Mouse (Mus musculus) testis, postnatal 10 days (tissue): Measurements from ENCODE around the gene Arsa.
A peak's percentile ranks its signal among the peaks of the same experiment; 100 is the strongest.

Source experiments
- DNase-seq: peaks from one replicate; pipeline ENCODE4 v3.0.0; 2021; ENCODE audit warnings: low spot score

Gene Arsa

DNA sequence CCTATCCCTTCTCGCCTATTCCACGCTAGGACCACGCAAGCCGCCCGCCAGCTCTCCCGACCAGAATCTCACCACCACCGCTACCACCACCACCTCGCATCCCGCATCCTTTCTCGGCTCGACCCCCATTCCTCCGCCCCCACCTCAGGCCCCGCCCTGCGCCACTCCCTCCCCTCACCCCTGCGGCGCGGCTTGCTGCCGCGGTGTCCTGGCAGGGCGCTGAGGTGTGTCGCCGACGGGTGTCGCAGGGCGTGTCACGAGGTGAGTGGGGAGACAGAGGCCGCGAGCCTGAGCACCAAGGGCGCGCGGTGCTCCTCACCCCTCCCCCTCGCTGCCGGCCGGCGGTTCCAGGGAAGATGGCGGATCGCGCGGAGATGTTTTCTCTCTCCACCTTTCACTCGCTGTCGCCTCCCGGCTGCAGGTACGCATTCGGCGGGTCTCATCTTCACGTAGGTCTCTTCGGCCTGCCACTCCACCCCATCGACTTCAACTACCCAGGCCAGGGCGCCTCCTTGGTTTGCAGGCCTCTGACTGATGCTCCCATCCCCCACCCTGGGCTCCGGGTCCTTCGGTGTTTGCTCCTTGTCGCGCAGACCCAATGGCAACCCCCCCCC lies 23.3 kb downstream of the Arsa start, which contains the start of gene Mapk8ip2:
Gene Mapk8ip2 (plus strand): TSS at position 49 of the 614 bp plus-strand sequence.
- no peak for DNase-seq

DNA sequence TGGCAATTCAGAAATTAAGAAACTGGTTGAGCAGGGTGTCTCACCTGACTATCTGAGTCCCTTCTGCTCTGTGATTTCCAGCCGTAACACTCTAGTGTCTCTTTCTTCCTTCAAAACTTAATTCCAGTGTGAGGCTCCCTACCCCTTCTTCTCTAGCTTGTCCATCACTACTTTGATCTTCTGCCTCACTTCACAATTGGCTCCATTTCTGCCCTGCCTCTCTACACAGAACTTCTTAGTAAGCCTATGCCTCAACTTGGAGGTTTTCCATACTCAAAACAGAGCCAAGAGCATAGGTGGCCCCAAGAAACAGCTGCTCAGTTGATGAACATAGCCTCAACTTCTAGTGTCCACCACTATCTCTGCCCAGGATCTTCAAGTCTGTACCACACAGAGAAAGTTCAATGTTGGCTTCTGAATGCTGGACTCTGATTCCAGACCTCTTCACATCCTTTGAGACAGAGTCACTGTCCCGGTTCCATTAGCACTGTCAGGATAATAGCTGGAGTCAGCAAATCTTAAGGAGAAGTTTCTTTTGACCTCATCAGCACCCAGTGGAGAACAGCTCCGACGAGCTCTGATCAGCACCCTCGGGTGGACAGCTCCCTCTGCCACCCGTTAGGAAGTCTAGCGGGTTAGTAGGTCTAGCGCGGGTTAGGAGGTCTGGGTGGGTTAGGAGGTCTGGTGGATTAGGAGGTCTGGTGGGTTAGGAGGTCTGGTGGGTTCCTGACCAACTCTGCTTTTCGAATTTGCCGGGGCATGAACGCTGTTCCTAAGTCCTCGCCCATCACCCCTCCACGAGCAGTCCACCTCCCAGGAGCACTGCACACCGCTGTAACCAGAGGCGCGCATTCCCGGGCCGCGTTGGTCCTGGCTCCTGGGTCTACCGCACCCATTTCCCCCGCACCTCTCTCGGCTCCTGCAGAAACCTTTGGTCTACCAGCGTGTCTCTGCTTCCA lies 24.0 kb downstream of the Arsa start:
- DNase-seq, result peak; percentile 85

DNA sequence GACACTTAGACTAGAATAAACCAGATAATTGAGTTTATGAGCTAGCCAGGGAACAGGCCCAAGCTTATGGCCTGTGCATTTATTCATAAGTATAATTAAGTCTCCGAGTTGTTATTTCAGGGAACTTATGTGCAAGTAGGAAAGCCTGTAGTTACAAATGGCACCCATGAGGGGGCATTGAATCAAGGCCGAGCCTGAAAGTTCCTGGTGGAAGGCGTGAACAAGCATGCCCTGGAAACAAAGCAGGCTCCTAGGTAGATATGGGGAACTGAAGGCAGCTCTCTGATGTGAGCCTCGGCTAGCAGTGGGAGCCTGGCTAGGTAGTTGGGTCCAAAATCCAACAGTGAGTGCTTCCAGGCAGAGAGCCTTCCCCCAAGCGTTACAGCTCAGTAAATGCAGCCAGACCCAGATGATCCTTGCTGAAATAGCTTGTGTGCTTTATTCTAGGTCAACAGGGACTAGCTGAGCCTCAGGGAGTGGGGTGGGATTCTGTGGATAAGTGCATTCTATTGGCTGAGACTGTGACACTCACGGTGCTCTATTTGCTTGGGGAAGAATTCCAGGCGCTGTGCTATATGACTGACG lies 34.6 kb downstream of the Arsa start:
- DNase-seq, result no peak

DNA sequence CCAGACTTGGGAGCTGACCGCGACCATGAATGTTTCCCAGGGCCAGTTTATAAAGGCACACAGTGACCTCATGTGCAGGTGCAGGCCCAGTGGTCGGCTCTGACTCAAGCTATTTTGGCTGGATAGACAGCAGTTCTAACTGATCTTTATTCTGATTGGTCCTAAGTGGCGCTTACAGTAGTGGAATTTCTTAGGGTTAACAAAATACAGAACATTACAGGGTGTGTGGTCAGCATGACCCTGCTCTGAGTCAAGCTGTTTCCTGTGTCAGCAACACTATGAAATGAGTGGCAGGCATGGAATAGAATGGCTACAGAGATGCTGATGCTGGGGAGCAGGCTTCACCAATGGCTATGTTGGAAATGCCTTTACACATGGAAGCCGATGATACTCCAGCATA lies 41.3 kb downstream of the Arsa start:
- DNase-seq, result no peak

DNA sequence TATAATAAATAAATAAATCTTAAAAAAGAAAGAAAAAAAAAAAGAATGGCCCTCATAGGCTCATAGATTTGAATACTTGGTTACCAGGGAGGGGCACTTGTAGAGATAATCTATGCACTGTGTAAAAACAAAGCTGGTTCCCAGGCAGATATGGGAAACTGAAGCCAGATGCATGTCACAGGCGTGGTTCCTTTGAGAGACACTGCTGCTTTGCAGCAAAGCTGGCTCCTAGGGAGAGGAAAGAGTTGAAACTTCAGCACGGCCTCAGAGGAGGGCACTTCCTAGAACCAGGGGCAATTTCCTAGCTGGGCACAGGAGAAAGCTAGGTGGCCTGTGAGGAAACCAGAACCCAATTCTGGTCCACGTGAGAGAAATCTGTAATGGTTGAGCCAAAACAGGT lies 43.1 kb downstream of the Arsa start:
- no peak for DNase-seq

DNA sequence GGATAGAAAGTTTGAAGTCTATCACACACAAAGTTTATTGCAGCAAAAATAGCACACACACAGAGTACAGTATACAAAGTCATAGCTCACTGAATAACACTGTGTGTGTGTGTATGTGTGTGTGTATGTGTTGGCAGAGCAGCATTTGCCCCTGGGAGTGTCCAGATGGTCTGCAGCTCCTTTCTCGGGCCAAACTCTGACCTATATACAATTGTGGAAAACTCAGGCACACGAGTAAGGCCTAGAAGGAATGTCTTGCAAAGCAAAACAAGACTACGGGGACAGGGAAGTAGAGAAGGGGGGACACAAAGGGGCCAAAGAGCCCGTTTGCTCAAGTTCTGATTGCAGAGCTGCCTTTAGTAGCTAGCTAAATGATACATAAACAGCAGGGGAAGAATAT lies 44.3 kb downstream of the Arsa start:
- no peak for DNase-seq

DNA sequence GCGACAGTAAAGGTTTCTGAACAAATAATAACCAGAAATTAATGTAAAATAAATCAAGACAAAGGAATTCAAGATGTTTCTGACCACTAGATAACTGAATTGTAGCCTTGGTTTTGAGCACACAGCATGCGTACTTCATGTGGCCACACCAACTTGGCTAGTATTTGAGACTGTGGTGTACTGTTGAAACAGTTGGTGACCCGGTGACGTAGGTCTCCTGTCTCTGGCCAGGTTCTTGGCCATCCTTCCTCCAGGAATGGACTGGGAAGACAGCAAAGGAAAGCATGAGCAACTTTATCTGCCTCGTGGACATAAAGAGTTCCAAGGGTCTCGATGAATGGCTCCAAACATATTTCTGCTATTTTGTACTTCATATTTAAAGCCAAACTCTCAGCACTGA lies 45.4 kb downstream of the Arsa start:
- no peak for DNase-seq

DNA sequence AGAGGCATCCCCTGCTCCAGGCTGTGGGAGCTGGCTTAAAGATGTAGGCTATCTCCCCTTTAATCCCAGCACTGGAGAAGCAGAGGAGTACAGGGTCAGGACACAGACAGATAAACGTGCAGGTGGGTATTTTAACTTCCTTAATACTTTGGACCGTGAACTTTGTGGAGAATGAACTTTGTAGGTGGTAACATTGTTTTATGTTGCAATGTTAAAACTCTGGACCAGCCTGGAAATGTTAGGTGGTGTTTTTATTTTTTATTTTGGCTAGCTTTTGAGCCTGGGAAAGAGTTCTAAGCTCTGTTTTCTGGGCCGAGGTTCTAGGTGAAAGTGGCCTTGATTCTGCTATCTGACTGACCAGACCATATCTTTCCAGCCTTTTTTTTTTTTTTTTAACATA lies 46.0 kb downstream of the Arsa start:
- DNase-seq, result no peak

DNA sequence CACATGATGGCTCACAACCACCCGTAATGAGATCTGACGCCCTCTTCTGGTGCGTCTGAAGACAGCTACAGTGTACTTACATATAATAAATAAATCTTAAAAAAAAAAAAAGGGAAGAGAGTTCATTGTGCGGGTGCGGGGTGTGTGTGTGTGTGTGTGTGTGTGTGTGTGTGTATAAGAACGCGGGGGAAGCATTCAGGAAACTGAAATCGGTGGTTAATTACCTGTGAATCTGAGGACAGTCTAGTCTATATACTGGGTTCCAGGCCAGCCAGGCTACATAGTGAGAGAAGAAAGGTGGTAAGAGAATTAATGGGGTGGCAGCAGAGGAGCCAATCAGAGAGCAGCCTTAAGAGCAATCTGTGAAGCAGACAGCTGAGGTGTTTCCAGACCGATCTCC lies 46.5 kb downstream of the Arsa start:
- peak; percentile 32 for DNase-seq

DNA sequence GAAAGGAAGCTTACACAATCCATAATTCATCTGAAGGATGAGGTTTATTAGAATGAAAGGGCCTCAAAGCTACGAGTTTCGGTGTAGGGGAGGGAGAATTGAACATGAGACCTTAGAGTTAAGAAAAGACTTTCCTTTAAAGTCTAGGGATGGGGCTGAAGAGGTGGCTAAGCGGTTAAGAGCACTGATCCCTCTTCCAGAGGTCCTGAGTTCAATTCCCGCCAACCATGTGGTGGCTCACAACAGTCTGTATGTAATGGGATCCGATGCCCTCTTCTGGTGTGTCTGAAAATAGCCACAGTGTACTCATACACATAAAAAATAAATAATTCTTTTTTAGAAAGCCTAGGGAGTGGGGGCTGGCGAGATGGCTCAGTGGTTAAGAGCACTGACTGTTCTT lies 46.9 kb downstream of the Arsa start:
- peak; percentile 35 for DNase-seq

DNA sequence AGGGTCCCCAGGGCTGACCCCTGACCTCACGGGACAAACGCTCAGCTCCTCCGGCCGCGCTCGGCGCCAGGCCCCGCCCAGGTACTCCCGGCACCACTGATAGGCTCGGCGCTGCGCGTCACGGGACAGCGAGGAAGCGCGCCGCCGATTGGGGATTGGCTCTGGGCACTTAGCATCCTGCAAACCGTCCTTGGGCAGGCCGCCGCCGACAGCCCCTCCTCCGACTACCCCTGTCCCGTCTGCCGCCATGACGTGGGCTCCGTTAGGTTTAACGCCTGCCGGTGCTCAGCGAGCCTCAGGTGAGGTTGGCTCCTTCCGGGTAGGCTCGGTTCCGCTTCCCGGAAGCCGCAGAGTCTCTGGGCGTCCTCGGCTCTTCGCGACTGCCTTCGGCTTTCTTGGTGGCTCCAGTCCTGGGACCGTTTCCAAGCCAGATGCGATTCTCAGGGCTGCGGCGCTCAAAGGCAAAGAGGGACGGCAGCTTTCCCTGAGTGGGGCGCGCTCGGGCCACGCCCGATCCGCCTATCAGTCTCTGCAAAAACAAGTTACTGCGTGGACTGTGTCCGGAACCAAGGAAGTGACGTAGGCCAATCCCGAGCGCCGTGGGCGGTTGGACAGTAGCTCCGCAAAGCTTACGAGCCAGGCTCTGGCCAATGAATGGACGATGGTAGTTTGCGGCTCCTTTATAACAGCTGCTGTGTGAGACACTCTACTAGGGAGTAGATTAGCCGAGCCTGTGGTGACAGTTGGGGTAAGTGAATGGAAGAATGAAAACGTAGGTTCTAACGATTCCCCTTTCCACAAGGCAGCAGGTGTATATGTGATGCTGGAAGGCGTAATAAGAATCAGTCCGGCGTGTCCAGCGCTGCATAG lies 47.6 kb downstream of the Arsa start, which contains the start of the genes C730034F03Rik, Gm44502 and Chkb:
Gene C730034F03Rik (plus strand): TSS at position 238 of the 870 bp plus-strand sequence.
Gene Gm44502 (minus strand): TSS at position 345 of the 870 bp plus-strand sequence.
Gene Chkb (minus strand): TSS at position 557 of the 870 bp plus-strand sequence.
- peak; percentile 94 for DNase-seq

DNA sequence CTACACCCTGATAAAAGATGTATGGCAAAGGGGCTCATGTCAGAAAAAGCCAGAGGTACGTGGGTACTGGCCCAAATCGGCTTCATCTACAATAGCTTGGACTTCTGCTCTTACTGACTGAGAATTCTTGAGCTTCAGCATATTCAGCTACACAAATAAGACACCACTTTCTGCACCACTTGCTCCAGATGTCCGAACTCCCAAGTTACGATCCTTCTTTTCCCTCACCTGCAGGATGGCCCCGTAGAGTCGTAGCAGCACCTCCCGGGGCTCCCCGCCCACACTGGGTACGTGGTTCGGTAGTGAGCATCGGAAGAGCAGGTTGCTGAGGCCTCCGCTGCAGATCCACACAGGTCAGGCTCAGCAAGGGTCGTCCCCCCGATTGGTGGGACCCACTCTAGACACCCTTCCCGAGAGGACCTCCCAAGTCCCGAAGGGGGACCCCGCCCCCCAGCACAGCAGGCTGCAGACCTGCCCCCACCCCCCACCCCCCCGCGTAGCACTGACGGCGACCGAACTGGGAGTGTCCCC lies 48.3 kb downstream of the Arsa start:
- DNase-seq, result no peak

DNA sequence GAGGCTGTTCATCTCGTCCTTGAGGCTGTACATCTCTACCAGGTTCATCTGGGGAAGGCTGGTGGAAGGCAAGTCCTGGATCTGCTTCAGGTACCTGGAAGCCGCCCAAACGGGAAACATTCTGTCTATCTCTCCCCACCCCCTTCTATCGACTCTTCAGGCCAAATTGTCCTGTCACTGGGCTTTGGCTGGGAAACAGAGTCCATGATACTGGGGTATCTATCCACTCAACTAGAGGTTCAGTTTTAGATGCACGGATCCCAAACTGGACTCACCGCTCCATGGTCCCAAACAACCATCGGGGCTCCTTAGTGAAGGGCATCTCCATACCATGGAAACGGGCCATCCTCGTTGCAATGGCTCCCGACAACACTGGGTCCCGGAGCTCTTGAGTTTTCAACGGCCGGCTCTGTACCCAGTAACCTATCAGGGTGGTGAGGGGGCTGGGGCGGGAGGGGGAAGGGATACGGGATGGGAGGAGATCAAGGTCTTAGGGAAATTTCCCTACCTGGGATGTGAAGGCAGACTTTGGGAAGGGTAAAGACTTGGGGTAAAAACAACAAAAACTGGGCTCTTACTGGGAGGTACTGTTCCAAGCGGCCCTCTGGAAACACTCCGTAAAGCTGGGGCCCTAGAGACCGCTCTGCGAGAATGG lies 49.0 kb downstream of the Arsa start:
- DNase-seq, result peak; percentile 44

DNA sequence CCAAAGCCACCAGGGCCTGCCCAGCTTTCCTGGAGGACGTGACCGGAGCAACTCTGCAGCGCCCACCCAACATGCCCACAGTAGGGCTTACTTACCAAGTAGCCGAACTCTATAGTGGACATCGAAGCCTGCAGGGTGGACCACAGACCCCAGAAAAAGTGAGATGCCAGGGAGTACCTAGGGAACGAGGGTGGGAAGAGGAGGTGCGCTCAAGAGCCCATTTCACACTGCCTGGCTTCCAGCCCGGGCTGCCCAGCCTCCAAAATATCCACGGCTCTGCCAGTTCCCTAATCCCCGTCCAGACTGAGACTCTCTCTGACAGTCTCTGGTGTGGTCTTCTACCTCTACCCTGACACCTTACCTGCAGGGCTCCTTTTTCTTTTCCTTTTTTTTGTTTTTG lies 50.5 kb downstream of the Arsa start:
- no peak for DNase-seq

DNA sequence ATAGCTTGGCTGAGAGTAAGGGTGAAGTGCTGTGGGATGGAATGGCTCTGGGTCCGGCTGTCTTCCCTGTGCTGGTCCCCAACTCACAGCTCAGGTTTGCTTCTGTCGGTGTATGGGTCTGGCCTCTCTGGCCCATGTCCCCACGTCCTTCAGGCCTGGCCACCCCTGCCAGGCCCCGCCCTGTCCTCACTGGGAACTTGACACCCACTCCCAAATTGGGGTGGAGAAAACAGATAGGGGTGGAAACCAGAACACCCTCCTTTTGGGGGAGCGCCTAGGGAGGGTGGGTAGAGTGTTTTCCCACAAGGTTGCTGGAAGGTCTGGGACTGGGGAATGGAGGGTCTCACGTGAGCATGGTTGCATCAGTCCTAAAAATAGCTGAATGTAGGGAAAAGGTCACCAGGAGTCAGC lies 51.5 kb downstream of the Arsa start, which contains the start of gene Cpt1b:
Gene Cpt1b (minus strand): TSS at position 153 of the 411 bp plus-strand sequence.
- DNase-seq, result peak; percentile 46

DNA sequence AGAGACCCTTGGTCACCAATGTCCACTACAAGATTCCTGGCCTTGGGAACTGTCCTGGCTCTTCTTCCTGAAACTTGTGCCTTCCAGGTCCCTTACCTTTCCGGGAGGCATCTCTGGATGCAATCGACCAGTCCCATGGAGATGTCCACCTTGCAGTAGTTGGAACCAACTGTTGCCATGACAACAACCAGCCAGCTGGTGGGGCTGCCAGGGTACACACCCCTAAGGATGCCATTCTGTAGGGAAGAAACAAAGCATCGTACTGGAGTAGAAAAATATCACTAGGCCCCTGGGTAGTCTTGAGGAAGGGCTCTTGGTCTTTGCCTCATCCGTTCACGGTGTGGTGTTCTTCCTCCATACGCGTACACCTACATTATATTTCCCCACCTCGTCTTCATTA lies 52.6 kb downstream of the Arsa start:
- DNase-seq, result peak; percentile 22
